Comparison of ENCODE assay signal across 25 mouse cellular contexts in the genomic region with DNA sequence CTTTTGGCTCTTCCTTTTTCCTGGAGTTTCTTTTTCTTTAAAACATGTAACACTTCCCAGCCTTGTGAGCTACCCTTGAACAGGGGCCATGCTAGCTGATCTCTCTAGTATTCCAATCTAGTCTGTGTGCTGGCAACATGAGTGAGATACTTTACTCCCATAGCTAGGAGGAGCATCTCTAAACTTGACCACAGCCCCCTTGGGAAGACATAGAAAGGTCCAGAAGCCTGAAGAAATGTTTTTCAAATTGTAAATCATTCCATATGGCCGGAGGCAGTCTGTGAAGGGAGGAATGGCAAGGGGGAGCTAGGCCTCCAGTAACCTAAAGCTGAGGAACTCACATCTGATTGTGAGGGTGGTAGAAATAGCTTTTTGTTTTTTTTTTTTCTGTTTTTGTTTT. TPM values are rescaled to one million over a fixed set of nuclear protein-coding genes. Genes with fewer than 3 reads are reported as not detected.
DNase-seq lines count a peak whose midpoint lies in the region; ATAC-seq and TF ChIP-seq lines count a peak whose summit lies in the region.
"Had no signal": no experiment of that assay in that cellular context is flagged by ENCODE, and none has a peak within 500 bp of the region (broad histone marks: within the 10 kb centered on the region; RNA-seq: fewer than 3 reads in every experiment).

No protein-coding gene starts in this region.

- intact Hi-C loops in gastrocnemius, adult 2 months (cut with DNase I) = no loop called here
- intact Hi-C loops in gastrocnemius, postnatal 14 days (cut with DNase I; ENCODE audit: low total_unique reads) = loop anchor here (10.0 kb wide), 1 partner anchor 54 kb away; a partner anchor contains a TSS

- no peak for ATAC-seq in embryonic facial prominence, embryonic 12.5 days (ENCODE audit: insufficient number of reproducible peaks, insufficient read depth, low FRiP score, low TSS enrichment)
- ATAC-seq in limb, embryonic 15.5 days (ENCODE audit: insufficient number of reproducible peaks, low FRiP score, low TSS enrichment, low read depth) = no peak
- ATAC-seq in megakaryocyte-erythroid progenitor cell, adult 5-6 weeks (replicated peaks; ENCODE audit: low FRiP score, low TSS enrichment, poor library complexity, severe bottlenecking) = no peak
- ATAC-seq: Patski had no signal

- H3K4me1 ChIP-seq in embryonic facial prominence, embryonic 12.5 days = peaks cover 58% of the 10 kb centered on the region
- H3K4me1 ChIP-seq in limb, embryonic 15.5 days = peaks cover 74% of the 10 kb centered on the region
- H3K4me1 ChIP-seq in forebrain, embryonic 10.5 days = peaks cover 64% of the 10 kb centered on the region

- no peak for DNase-seq in gastrocnemius, adult 2 months
- no peak for DNase-seq in gastrocnemius, postnatal 14 days
- DNase-seq in 3T3-L1 (ENCODE audit: low read depth, low spot score) = peak; percentile 75
- no peak for DNase-seq in forebrain, embryonic 10.5 days (ENCODE audit: extremely low spot score, low spot score)
- no peak for DNase-seq in ovary, postnatal 36 days (ENCODE audit: low spot score)
- DNase-seq: adrenal gland, postnatal 36 days; cerebellum, adult 11-12 months; cerebellum, postnatal 25 days; kidney, adult 18-20 months; layer of hippocampus, postnatal 36 days; liver; right cerebral cortex, postnatal 14 days; thymus, adult 2 months had no signal

- no peaks in the 10 kb centered on the region for H3K9me3 ChIP-seq in embryonic facial prominence, embryonic 12.5 days
- H3K9me3 ChIP-seq in limb, embryonic 15.5 days = no peaks in the 10 kb centered on the region
- H3K9me3 ChIP-seq in forebrain, embryonic 10.5 days = no peaks in the 10 kb centered on the region
- H3K9me3 ChIP-seq: forebrain, embryonic 12.5 days; heart, embryonic 15.5 days; liver, embryonic 15.5 days; lung, embryonic 15.5 days had no signal

- no peak overlapping the region for H3K4me3 ChIP-seq in gastrocnemius, adult 2 months
- H3K4me3 ChIP-seq in embryonic facial prominence, embryonic 12.5 days = no peak overlapping the region
- H3K4me3 ChIP-seq in limb, embryonic 15.5 days = no peak overlapping the region
- H3K4me3 ChIP-seq in forebrain, embryonic 10.5 days = no peak overlapping the region
- H3K4me3 ChIP-seq: forebrain, embryonic 12.5 days; heart, embryonic 15.5 days; layer of hippocampus, adult 2 months; liver, embryonic 15.5 days; lung, embryonic 15.5 days had no signal

- 45% methylated on average over 1 of the region's 1 CpGs for WGBS in embryonic facial prominence, embryonic 12.5 days
- WGBS in limb, embryonic 15.5 days = 43% methylated on average over 1 of the region's 1 CpGs
- 85% methylated on average over 1 of the region's 1 CpGs for WGBS in forebrain, embryonic 10.5 days

- H3K4me2 ChIP-seq in embryonic facial prominence, embryonic 12.5 days (replicated peaks) = no peak overlapping the region
- H3K4me2 ChIP-seq in limb, embryonic 15.5 days = no peak overlapping the region
- H3K4me2 ChIP-seq: forebrain, embryonic 12.5 days; heart, embryonic 15.5 days; hindbrain, embryonic 14.5 days; liver, embryonic 15.5 days; lung, embryonic 15.5 days; midbrain, embryonic 11.5 days had no signal

- TF ChIP-seq CTCF in gastrocnemius, adult 2 months (IDR thresholded peaks at IDR 0.05) = no peak

- no peaks in the 10 kb centered on the region for H3K27me3 ChIP-seq in embryonic facial prominence, embryonic 12.5 days
- no peaks in the 10 kb centered on the region for H3K27me3 ChIP-seq in limb, embryonic 15.5 days
- peaks cover 48% of the 10 kb centered on the region for H3K27me3 ChIP-seq in forebrain, embryonic 10.5 days (ENCODE audit: poor library complexity, severe bottlenecking)
- H3K27me3 ChIP-seq: forebrain, embryonic 12.5 days; heart, embryonic 15.5 days; lung, embryonic 15.5 days; Patski had no signal

- H3K27ac ChIP-seq in gastrocnemius, adult 2 months = peak overlapping the region; percentile 81
- H3K27ac ChIP-seq in embryonic facial prominence, embryonic 12.5 days = peak overlapping the region; percentile 1; the same call in 1 of the 2 replicates
- peak overlapping the region; percentile 44; the same call in 1 of the 2 replicates for H3K27ac ChIP-seq in limb, embryonic 15.5 days
- no peak overlapping the region for H3K27ac ChIP-seq in forebrain, embryonic 10.5 days
- H3K27ac ChIP-seq: hindbrain, embryonic 14.5 days; liver, embryonic 15.5 days had no signal

- H3K36me3 ChIP-seq in embryonic facial prominence, embryonic 12.5 days = no peaks in the 10 kb centered on the region
- no peaks in the 10 kb centered on the region for H3K36me3 ChIP-seq in limb, embryonic 15.5 days
- H3K36me3 ChIP-seq in forebrain, embryonic 10.5 days (replicated peaks) = peaks cover 10% of the 10 kb centered on the region
- H3K36me3 ChIP-seq: heart, embryonic 15.5 days; lung, embryonic 15.5 days had no signal

- no peak overlapping the region for H3K9ac ChIP-seq in embryonic facial prominence, embryonic 12.5 days
- H3K9ac ChIP-seq in limb, embryonic 15.5 days = no peak overlapping the region
- H3K9ac ChIP-seq: forebrain, embryonic 12.5 days; heart, embryonic 15.5 days; hindbrain, embryonic 14.5 days; liver, embryonic 15.5 days; lung, embryonic 15.5 days had no signal

RNA-seq across cellular contexts. Expression of a gene that starts 8.7 kb away (rescaled TPM):
- total RNA-seq in gastrocnemius, adult 2 months (2021) = 1 to 10 TPM; 4.6 to 4.7 TPM
- 1 to 10 TPM; 4.6 to 6.4 TPM for total RNA-seq in gastrocnemius, postnatal 14 days (2021)
- polyA plus RNA-seq in embryonic facial prominence, embryonic 12.5 days (2016; fragmentation: Nextera tagmentation; extraction: Ambion mirVana) = 17.3 and 19.9 TPM in 2 replicates
- 5.5 and 7.1 TPM in 2 replicates for polyA plus RNA-seq in limb, embryonic 15.5 days (2015; fragmentation: Nextera tagmentation; extraction: Ambion mirVana)
- polyA plus RNA-seq in forebrain, embryonic 10.5 days (2016; fragmentation: Nextera tagmentation; extraction: Ambion mirVana) = 3.6 and 4.1 TPM in 2 replicates
- total RNA-seq in megakaryocyte-erythroid progenitor cell, adult 5-6 weeks (2014; fragmentation: Nextera tagmentation) = 5.7 and 7.1 TPM in 2 replicates
- 7.5 and 12.7 TPM in 2 replicates for total RNA-seq in megakaryocyte-erythroid progenitor cell, adult 5-6 weeks (2017)

RNA-seq across cellular contexts. Expression of a gene that starts 55.9 kb away (rescaled TPM):
- 10 to 100 TPM in 1 of 2 experiments, 1 to 10 TPM in 1; 10.0 to 11.1 TPM for total RNA-seq in gastrocnemius, adult 2 months (2021)
- 1 to 10 TPM; 5.7 TPM for total RNA-seq in gastrocnemius, postnatal 14 days (2021)
- polyA plus RNA-seq in embryonic facial prominence, embryonic 12.5 days (2016; fragmentation: Nextera tagmentation; extraction: Ambion mirVana) = 4.6 and 6.2 TPM in 2 replicates
- 9.6 and 10.5 TPM in 2 replicates for polyA plus RNA-seq in limb, embryonic 15.5 days (2015; fragmentation: Nextera tagmentation; extraction: Ambion mirVana)
- 0.36 and 0.47 TPM in 2 replicates for polyA plus RNA-seq in forebrain, embryonic 10.5 days (2016; fragmentation: Nextera tagmentation; extraction: Ambion mirVana)
- total RNA-seq in megakaryocyte-erythroid progenitor cell, adult 5-6 weeks (2014; fragmentation: Nextera tagmentation) = 6.1 and 7.8 TPM in 2 replicates
- 6.2 and 7.7 TPM in 2 replicates for total RNA-seq in megakaryocyte-erythroid progenitor cell, adult 5-6 weeks (2017)
- total RNA-seq: ES-E14 had no signal
